Mouse (Mus musculus) neural tube, embryonic 15.5 days (tissue): ENCODE measurements at regions not wholly inside any gene's neighbourhood (a gene's known extent, or its start where the extent isn't known, plus 50 kb on each side); places are given as distances from the start of the nearest gene placed in this dataset.

ENCODE experiments used
- ATAC-seq: fragments of 200-750 bp; cut with Nextera tagmentation; 2 replicates; pipeline ENCODE4 v1.8.0; 2017; ENCODE audit warnings: mild to moderate bottlenecking, moderate TSS enrichment, moderate library complexity; ENCODE audit not compliant: low FRiP score
- H3K27ac ChIP-seq: fragments of 300-500 bp; sonication (generic); replicated peaks from 2 replicates; pipeline ENCODE4 v1.5.1; 2015; ENCODE audit warnings: mild to moderate bottlenecking, inconsistent platforms
- H3K27me3 ChIP-seq: fragments of 300-500 bp; sonication (generic); replicated peaks from 2 replicates; pipeline ENCODE4 v1.6.1; 2015; ENCODE audit warnings: inconsistent platforms
- H3K36me3 ChIP-seq: fragments of 300-500 bp; sonication (generic); 2 replicates; pipeline ENCODE4 v1.6.1; 2015; ENCODE audit warnings: inconsistent platforms
- H3K4me1 ChIP-seq: fragments of 300-500 bp; sonication (generic); 2 replicates; pipeline ENCODE4 v1.6.1; 2015; ENCODE audit warnings: inconsistent platforms
- H3K4me2 ChIP-seq: fragments of 300-500 bp; sonication (generic); 2 replicates; pipeline ENCODE4 v1.6.1; 2015; ENCODE audit warnings: inconsistent platforms, mild to moderate bottlenecking, moderate library complexity
- H3K4me3 ChIP-seq: fragments of 300-500 bp; sonication (generic); replicated peaks from 2 replicates; pipeline ENCODE4 v1.5.1; 2015; ENCODE audit warnings: mild to moderate bottlenecking, inconsistent platforms
- H3K9ac ChIP-seq: fragments of 300-500 bp; sonication (generic); replicated peaks from 2 replicates; pipeline ENCODE4 v1.6.1; 2015; ENCODE audit warnings: mild to moderate bottlenecking, inconsistent platforms
- H3K9me3 ChIP-seq: fragments of 300-500 bp; sonication (generic); replicated peaks from 2 replicates; pipeline ENCODE4 v1.6.1; 2016; ENCODE audit warnings: inconsistent platforms
- WGBS: fragments of 180-500 bp; shearing (Covaris S2); methylation state at CpG from one replicate; pipeline ENCODE4 v1.1.7; 2015; ENCODE audit warnings: mixed read lengths; 5-methylcytosine and 5-hydroxymethylcytosine counted together

DNA sequence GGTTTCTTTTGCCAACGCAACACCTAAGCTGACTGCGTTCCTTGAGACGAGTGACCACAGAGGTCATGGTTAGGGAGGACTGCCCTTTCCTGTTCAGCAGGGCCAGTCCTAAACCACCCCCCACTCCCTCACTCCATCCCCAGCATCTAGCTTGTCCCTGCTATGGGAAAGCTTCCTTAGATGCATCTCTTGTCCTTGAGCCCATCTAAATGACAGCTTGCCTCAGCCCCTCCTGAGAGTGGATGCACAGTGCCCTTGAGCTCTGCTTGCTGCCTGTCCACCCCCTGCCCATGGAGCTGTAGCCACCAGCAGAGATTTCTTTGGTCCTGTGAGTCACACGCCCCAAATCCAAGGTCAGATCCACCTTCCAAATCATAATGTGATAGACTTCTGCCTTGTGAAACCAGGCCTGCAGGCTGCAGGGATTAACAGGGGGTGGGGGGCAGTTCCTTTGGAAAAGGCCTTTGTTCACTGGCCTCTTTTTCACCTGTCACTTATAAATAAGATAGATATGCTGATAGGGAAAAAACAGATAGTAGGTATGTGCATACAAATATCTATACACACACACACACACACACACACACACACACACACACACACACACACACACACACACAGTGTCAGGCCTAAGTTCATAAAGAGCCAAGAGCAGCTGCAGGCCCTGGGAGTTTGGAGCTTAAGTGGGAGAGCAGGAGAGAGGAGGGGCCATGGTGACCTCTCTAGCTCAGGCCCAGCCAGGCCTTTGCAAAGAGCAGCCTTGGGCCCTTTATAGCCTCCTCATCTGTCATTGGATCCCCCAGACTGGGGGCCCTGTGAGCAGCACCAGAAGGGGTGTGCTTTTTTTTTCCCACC is 56.4 kb upstream of the Adra2c start:
- Histone ChIP-seq H3K9ac (no peak overlapping the region), H3K27me3 (no peaks in the 10 kb centered on the region), H3K36me3 (no peaks in the 10 kb centered on the region), H3K27ac (no peak overlapping the region), H3K4me2 (no peak overlapping the region), H3K4me3 (no peak overlapping the region), H3K4me1 (peaks cover under 1% of the 10 kb centered on the region; the same call in 1 of the 2 replicates), H3K9me3 (no peaks in the 10 kb centered on the region)
- ATAC-seq, result no peak
- whole genome bisulfite sequencing, result 86% methylated on average over 4 of the region's 4 CpGs

DNA sequence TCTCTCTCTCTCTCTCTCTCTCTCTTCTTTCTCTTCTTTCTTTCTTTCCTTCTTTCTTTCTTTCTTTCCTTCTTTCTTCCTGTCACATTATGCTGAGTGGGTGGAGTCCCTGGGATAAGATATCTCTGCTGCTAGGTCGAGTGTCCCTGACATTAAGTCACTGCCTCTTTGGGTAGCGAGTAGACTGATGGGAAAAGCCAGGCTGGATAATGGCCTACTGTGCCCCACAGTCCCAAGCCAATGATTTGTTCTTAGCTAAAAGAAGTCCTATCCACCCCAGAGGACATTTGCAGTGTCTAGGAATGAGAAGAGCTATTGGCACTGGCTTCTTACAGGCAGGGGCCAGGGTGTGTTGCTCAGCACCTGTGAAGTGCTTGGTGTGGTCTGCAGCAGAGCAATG is 61.8 kb upstream of the Adra2c start:
- 46% methylated on average over 2 of the region's 2 CpGs for WGBS

DNA sequence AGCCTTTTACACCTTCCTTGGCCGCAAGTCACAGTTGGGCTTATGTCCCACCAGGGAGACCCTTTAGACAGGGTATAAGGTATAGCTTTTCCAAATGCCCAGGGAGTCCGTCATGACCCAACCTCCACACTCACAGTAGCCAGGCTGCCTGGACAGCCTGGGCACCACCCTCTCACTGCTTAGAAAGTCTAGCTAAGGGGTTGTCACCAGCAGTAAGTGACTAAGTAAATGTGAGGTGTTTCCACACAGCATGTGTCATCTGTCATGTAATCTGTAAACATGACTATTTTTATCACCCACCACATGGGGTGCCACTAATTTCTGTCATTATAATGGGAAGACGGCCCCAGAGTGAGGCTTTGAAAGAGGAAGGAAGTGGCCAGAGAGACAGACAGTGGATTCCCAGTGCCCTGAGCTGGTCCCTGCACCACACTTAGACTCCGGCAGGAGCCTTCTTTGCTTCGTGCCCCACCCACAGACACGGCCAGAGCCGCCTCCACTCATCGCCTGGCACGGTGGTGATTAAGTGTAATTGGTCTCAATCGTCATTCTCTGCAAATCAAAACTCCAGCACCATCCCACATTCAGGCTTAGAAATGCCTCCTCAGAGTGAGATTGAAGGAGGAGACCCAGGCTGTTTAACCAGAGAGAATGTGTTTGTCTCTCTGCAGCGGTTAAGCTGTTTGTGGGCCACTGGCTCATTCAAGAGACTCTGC is 62.5 kb upstream of the Adra2c start:
- ATAC-seq, result peak; percentile 79
- H3K4me1 ChIP-seq, result peaks cover 15% of the 10 kb centered on the region
- H3K9me3 ChIP-seq, result no peaks in the 10 kb centered on the region
- no peaks in the 10 kb centered on the region for H3K27me3 ChIP-seq
- H3K4me2 ChIP-seq, result no peak overlapping the region
- H3K9ac ChIP-seq, result no peak overlapping the region
- peak overlapping the region; percentile 65 for H3K27ac ChIP-seq
- H3K36me3 ChIP-seq, result no peaks in the 10 kb centered on the region
- WGBS, result 42% methylated on average over 11 of the region's 11 CpGs
- no peak overlapping the region for H3K4me3 ChIP-seq

More for the DNA sequence above, 61.8 kb upstream of the Adra2c start:
- Histone ChIP-seq H3K9ac (no peak overlapping the region), H3K4me2 (no peak overlapping the region), H3K27ac (peak overlapping the region; percentile 65), H3K27me3 (no peaks in the 10 kb centered on the region), H3K4me3 (no peak overlapping the region), H3K36me3 (no peaks in the 10 kb centered on the region), H3K9me3 (no peaks in the 10 kb centered on the region), H3K4me1 (peaks cover 15% of the 10 kb centered on the region)
- ATAC-seq, result no peak

DNA sequence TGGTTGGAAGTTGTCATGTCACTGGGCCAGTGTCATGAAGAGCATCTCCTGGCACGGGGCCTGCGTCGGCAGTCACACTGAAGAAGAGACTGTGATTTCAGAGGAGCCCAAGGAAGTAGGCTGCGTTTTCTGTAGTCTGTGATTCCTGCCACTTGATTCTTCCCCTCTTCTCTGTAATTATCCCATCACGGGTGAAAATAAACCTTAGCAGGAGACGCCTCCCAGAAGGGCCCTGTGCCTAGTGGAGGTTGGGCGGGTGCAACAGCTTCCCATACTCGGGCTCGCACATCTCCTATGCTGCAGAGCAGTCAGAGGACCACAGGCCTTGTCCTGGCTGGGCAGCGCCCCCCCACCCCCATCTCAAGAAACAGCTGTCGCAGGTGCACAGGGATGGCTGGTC is 63.1 kb upstream of the Adra2c start:
- Histone ChIP-seq H3K4me1 (peaks cover 15% of the 10 kb centered on the region), H3K27me3 (no peaks in the 10 kb centered on the region), H3K36me3 (no peaks in the 10 kb centered on the region), H3K9ac (no peak overlapping the region), H3K9me3 (no peaks in the 10 kb centered on the region), H3K4me2 (no peak overlapping the region), H3K4me3 (no peak overlapping the region), H3K27ac (peak overlapping the region; percentile 65; the same call in 1 of the 2 replicates)
- WGBS, result 79% methylated on average over 11 of the region's 11 CpGs
- ATAC-seq, result no peak

DNA sequence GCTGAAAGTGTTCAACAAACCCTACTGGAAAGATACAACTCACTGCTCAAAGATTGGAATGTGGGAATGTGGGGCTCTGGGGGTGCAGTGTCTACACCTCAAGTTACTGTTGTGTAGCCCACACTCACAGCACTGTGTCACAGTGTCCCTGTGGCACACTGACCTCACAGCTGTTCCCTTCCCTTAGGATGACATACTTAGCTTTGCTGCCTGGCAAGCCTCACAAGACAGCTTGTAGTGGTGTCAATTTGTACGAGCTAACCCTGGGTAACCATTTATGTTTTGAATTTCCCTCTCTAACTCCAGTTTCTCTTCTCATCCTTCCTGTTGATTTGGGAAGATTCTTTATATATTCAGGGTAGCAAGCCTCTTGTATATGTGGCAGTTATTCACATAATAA is 68.8 kb upstream of the Adra2c start:
- Histone ChIP-seq H3K27ac (no peak overlapping the region), H3K9me3 (no peaks in the 10 kb centered on the region), H3K4me1 (no peaks in the 10 kb centered on the region), H3K9ac (no peak overlapping the region), H3K4me2 (no peak overlapping the region), H3K4me3 (no peak overlapping the region), H3K27me3 (no peaks in the 10 kb centered on the region), H3K36me3 (no peaks in the 10 kb centered on the region)
- no peak for ATAC-seq
- 88% methylated on average over 1 of the region's 1 CpGs for whole genome bisulfite sequencing

DNA sequence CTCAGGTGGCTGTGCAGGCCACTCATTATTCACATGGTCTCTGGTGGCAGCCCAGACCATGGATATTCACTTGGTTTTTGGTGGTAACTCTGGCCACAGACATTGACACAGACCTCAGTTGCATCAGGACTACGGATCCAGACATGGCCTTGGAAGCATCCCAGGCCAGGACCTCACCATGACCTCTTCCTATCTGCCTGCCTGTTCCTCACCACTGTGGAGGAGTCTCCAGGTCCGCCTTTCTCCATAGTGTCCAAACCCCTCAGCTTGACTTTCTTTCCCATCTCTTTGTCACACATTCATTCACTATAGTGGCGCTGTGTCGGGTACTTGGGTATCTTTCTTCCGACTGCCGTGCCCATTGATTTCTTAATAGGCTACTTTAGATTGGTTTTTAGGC is 74.1 kb upstream of the Adra2c start:
- H3K27ac ChIP-seq, result no peak overlapping the region
- no peaks in the 10 kb centered on the region for H3K27me3 ChIP-seq
- no peaks in the 10 kb centered on the region for H3K9me3 ChIP-seq
- H3K4me3 ChIP-seq, result no peak overlapping the region
- H3K9ac ChIP-seq, result no peak overlapping the region
- H3K4me2 ChIP-seq, result no peak overlapping the region
- no peaks in the 10 kb centered on the region for H3K4me1 ChIP-seq
- no peaks in the 10 kb centered on the region for H3K36me3 ChIP-seq
- WGBS, result 95% methylated on average over 6 of the region's 6 CpGs
- ATAC-seq, result no peak

DNA sequence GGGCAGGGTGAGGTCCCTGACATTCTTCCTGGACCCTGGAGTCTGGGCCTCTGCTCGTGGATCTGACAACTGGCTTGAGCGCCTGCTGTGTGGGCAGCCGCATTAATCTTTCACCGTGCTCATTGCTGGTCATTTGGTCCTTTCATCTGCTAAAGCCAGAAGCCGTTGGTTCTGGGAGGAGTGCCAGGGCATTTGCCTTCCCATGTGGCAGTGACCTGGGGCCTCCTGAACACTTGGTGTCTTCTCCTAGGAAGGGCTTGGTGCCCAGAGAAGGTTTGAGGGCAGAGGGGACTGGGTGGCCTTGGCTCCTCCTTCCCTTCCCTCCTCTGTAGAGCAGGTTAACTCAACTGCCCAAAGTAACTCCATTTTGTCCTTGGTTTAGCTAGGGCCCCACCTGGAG is 79.7 kb upstream of the Adra2c start:
- no peak for ATAC-seq
- H3K27ac ChIP-seq, result no peak overlapping the region
- no peak overlapping the region for H3K9ac ChIP-seq
- no peaks in the 10 kb centered on the region for H3K36me3 ChIP-seq
- H3K27me3 ChIP-seq, result no peaks in the 10 kb centered on the region
- H3K4me2 ChIP-seq, result no peak overlapping the region
- 37% methylated on average over 5 of the region's 5 CpGs for WGBS
- 0 out of 2 replicates have a peak, but pooled peaks cover 4% of the 10 kb centered on the region for H3K4me1 ChIP-seq
- no peaks in the 10 kb centered on the region for H3K9me3 ChIP-seq
- H3K4me3 ChIP-seq, result no peak overlapping the region

DNA sequence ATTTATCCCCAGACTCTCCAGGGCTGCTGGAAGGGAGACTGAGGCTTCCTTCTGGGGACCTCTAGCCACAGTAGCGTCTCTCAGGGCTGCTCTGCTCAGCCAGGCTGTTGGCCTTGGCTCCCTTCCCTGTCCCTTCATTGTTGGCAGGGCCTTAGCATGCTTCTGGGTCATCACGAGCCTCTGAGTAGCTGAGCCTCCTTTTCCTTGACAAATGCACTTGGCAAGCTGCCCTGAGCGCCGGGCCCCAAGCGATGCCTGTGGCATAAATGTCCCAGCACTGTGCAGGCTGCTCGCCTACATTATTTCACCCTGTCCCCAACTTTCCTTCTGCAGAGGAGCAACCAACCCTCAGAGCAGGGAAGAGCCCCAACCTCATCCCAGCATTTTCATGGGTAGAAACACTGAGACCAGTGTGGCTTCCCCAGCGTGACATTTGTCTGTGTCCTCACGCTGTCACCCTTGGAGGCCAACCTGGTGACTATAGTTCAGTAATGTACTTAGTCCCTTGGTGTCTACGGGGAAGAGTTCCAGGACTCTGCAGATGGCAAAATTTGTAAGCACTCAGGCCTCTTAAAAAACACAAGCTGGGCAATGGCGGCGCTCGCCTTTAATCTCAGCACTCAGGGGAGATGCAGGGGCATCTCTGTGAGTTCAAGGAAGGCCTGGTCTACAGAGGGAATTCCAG is 83.7 kb upstream of the Lrpap1 start:
- ATAC-seq, result peak; percentile 56; the same call in 1 of the 2 replicates
- Histone ChIP-seq H3K36me3 (no peaks in the 10 kb centered on the region), H3K4me3 (no peak overlapping the region), H3K27me3 (no peaks in the 10 kb centered on the region), H3K9ac (no peak overlapping the region), H3K27ac (peak overlapping the region; percentile 61), H3K4me2 (no peak overlapping the region), H3K4me1 (peaks cover 15% of the 10 kb centered on the region), H3K9me3 (no peaks in the 10 kb centered on the region)
- WGBS, result 59% methylated on average over 12 of the region's 12 CpGs

DNA sequence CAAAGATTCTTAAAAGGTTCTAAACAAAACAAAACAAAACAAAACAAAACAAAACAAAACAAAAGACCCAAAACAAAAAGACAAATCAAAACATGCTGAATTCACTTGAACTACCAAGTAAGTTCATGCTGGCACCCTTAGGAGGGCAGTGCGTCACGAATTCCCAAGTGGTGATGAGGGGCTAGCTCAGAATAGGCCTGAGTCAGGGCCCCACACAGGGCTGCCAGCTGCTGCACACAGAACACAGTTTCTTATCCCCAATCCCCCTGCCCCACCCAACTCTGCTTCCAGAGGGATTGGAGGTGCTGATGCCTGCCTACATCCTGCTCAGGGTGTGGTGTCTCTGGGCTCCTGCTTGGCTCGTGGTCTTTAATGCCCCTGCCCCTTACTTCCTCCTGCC is 80.3 kb upstream of the Lrpap1 start:
- Histone ChIP-seq H3K4me1 (peaks cover 18% of the 10 kb centered on the region), H3K9me3 (no peaks in the 10 kb centered on the region), H3K27ac (no peak overlapping the region), H3K4me3 (no peak overlapping the region), H3K9ac (no peak overlapping the region), H3K36me3 (no peaks in the 10 kb centered on the region), H3K4me2 (no peak overlapping the region), H3K27me3 (no peaks in the 10 kb centered on the region)
- no peak for ATAC-seq
- WGBS, result 70% methylated on average over 3 of the region's 3 CpGs

DNA sequence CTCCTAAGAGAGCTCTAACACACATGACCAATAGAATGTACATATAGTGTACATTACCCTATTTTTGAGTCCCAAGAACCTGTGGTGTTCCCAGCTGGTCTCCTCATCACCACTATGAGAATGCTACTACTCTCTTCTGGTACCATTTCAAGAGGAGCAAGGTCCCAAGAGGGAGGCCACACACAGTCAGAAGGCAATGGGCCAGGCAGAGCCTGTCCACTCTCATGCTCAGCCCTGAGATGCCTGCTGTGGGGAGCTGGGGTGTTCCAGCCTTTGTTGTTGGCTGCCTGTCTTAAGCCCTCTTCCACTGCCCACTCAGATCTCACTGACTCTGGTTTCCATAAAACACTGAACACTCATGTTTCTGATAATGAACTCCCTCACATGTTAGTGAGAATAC is 79.7 kb upstream of the Lrpap1 start:
- H3K36me3 ChIP-seq, result no peaks in the 10 kb centered on the region
- H3K4me1 ChIP-seq, result peaks cover 18% of the 10 kb centered on the region
- H3K4me3 ChIP-seq, result no peak overlapping the region
- no peaks in the 10 kb centered on the region for H3K27me3 ChIP-seq
- ATAC-seq, result no peak
- no peak overlapping the region for H3K9ac ChIP-seq
- H3K4me2 ChIP-seq, result no peak overlapping the region
- H3K9me3 ChIP-seq, result no peaks in the 10 kb centered on the region
- H3K27ac ChIP-seq, result no peak overlapping the region

DNA sequence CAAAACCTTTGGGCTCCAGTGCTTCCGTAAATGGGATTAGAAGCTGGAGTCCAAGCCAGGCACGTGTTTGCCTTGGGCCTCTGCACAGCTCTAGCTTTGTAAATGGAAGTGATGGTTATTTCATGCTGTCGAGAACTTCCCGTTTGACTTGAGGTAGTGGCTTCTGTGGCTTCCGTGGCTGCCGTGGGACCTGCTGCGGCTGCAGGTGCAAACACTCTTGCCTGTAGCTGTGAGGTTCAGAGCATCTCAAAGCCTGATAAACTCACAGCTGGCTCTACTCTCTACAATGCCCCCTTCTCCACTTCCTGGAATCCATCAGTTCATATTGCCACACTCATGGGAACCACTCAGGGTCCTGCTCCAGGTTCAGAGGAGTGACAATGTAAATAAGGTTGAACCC is 77.9 kb upstream of the Lrpap1 start:
- Histone ChIP-seq H3K4me3 (no peak overlapping the region), H3K9me3 (no peaks in the 10 kb centered on the region), H3K4me2 (no peak overlapping the region), H3K27me3 (no peaks in the 10 kb centered on the region), H3K4me1 (peaks cover 6% of the 10 kb centered on the region), H3K27ac (no peak overlapping the region), H3K9ac (no peak overlapping the region), H3K36me3 (no peaks in the 10 kb centered on the region)
- ATAC-seq, result no peak
- 85% methylated on average over 7 of the region's 7 CpGs for WGBS

DNA sequence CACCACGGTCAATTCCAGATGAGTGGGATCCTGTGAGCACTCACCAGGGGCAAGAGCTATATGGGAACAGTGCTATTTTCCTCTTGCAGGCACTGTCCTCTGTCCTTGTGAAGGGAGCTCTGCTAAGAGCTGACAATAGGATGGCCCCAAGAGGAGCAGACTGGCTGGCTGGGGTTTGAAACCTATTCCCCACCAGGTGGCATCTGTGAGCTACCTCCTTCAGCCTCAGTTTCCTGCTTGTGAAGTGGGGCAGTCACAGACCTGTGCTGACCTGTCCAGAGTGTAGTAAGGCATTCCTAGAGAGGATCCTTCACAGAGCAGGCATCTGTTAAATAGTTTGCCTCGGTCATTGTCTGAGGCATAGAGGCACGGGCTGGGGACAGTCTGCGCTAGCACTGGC is 71.8 kb upstream of the Lrpap1 start:
- Histone ChIP-seq H3K4me3 (no peak overlapping the region), H3K27me3 (no peaks in the 10 kb centered on the region), H3K27ac (no peak overlapping the region), H3K9ac (no peak overlapping the region), H3K4me1 (0 out of 2 replicates have a peak, but pooled peaks cover 4% of the 10 kb centered on the region), H3K36me3 (no peaks in the 10 kb centered on the region), H3K4me2 (no peak overlapping the region), H3K9me3 (no peaks in the 10 kb centered on the region)
- ATAC-seq, result no peak
- 73% methylated on average over 4 of the region's 4 CpGs for WGBS
